Mouse (Mus musculus) c-Kit-positive CD71-positive TER-119-positive erythroid progenitor cells, embryonic 14.5 days (primary cell): Measurements from ENCODE around the gene Olfr1256.

ENCODE experiments used
- DNase-seq: peaks from one replicate; pipeline ENCODE4 v3.0.0-alpha.2; 2013; ENCODE audit warnings: low spot score

Olfr1256 gene

GRCm38 (mm10) chr2:89841455-89841854, at the start of gene Olfr1256:
Gene Olfr1256 (minus strand): TSS chr2:89841555.
- no peak for DNase-seq

GRCm38 (mm10) chr2:89878137-89878536, 36.8 kb upstream of the Olfr1256 start, which contains the start of gene Olfr1257:
Gene Olfr1257 (plus strand): TSS chr2:89878437.
- no peak for DNase-seq

DNA sequence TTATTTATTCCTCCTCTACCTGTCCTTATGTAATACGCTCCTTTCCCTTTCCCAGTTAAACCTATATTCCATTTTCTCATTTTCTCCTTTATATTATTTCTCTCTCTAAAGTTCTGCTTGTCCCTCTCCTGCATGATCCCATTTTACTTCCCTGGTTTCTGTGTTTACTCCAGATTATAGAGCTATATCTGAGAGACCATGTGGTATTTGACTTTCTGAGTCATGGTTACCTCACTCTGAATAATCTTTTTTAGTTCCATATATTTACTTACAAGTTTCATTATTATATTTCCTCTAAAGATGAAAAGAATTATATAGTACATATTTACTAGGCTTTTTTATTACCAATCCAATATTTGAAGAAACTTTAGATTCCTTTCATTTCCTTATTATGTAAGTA, 7.9 kb upstream of the Olfr1256 start:
- DNase-seq: no peak

GRCm38 (mm10) chr2:89848105-89848504, 6.8 kb upstream of the Olfr1256 start, which contains the start of gene Olfr48:
Gene Olfr48 (minus strand): TSS chr2:89848205.
- no peak for DNase-seq

DNA sequence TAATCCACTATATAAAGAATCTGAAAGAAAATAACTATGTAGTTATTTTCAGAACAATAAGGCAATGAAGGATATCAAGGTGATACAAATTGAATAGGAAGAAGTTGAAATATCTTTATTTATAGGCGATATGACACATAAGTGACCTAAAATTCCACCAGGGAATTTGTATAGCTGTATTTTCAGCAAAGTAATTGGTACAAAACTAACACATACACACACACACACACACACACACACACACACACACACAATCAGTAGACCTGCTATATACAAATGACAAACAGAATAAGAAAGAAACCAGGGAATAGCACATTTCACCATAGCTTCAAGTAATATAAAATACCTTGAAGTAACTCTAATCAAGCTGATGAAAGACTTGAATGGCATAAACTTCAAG, 21.1 kb downstream of the Olfr1256 start:
- no peak for DNase-seq

DNA sequence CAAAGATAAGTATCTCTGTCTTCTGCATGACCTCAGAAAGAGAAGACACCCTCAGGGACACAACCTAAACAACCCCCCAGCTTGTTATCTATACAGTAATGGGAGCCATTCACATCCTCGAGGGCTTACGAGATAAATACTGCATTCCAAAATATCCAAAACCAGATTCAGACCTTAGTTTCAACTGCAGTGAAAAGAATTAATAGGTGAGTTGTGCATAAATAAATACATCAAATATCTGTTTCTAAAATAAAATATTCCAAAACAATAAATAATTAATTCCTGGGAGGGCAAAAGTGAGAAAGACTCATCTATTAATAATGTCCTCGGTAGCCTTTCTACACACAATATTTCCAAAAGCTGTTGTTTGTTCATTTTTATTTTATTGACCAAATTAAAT, 29.6 kb downstream of the Olfr1256 start, which contains the start of gene Olfr1255:
Olfr1255 (plus strand) TSS at position 301 of the 400 bp plus-strand sequence.
- DNase-seq: no peak

DNA sequence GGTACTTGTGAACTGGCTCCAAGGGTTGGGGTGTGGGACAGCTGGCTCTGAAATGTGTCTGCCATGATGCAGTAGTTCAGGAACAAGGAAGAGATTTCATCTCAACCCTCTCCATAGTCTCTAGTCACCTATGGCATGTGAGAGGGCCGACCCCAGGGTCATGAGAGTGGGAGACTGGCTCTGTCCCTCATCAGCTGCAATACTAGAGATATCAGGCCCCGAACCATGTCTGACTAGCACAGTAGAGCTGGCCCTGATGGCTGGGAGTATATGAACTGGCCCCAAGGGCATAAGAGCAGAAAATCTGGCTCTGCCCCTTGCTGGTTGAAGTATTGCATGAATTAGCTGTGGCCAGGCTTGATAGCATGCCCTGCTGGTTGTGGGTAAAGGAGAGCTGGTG, 30.6 kb downstream of the Olfr1256 start:
- DNase-seq: no peak

GRCm38 (mm10) chr2:89799583-89799982, 41.8 kb downstream of the Olfr1256 start:
- DNase-seq: no peak

GRCm38 (mm10) chr2:89793519-89793918, 47.8 kb downstream of the Olfr1256 start, which contains the start of gene Olfr1254:
Gene Olfr1254 (minus strand): TSS chr2:89793619.
- no peak for DNase-seq
